ENCODE assay signal across 8 mouse cellular contexts in genomic region chr11:98327136-98328030, GRCm38 (mm10). TPM values are rescaled to one million over a fixed set of nuclear protein-coding genes. Genes with fewer than 3 reads are reported as not detected.
A peak's percentile ranks its signal among the peaks of the same experiment; 100 is the strongest.
DNase-seq lines count a peak whose midpoint lies in the region; ATAC-seq and TF ChIP-seq lines count a peak whose summit lies in the region.

No protein-coding gene starts in this region.

- H3K9me3 ChIP-seq in heart, embryonic 13.5 days = no peaks in the 10 kb centered on the region; the same call in 1 of the 2 replicates
- peaks cover 21% of the 10 kb centered on the region for H3K9me3 ChIP-seq in G1E (replicated peaks)
- no peaks in the 10 kb centered on the region for H3K9me3 ChIP-seq in forebrain, embryonic 10.5 days
- H3K9me3 ChIP-seq in limb, embryonic 15.5 days = no peaks in the 10 kb centered on the region

- no peak overlapping the region for H3K9ac ChIP-seq in heart, embryonic 13.5 days
- H3K9ac ChIP-seq in limb, embryonic 15.5 days = no peak overlapping the region

- peaks cover 100% of the 10 kb centered on the region for H3K27me3 ChIP-seq in heart, embryonic 13.5 days (replicated peaks)
- H3K27me3 ChIP-seq in G1E (ENCODE audit: insufficient read depth, low read length) = peaks cover 56% of the 10 kb centered on the region
- peaks cover 100% of the 10 kb centered on the region for H3K27me3 ChIP-seq in forebrain, embryonic 10.5 days (ENCODE audit: poor library complexity, severe bottlenecking)
- peaks cover 100% of the 10 kb centered on the region for H3K27me3 ChIP-seq in limb, embryonic 15.5 days

- no peak for ATAC-seq in heart, embryonic 13.5 days (ENCODE audit: extremely low read depth, insufficient number of reproducible peaks, low FRiP score, low TSS enrichment)
- no peak for ATAC-seq in G1E (ENCODE audit: extremely low read depth, insufficient number of reproducible peaks, low FRiP score, poor library complexity, severe bottlenecking)
- no peak for ATAC-seq in limb, embryonic 15.5 days (ENCODE audit: insufficient number of reproducible peaks, low FRiP score, low TSS enrichment, low read depth)

- H3K4me2 ChIP-seq in heart, embryonic 13.5 days = peak overlapping the region; percentile 64
- H3K4me2 ChIP-seq in limb, embryonic 15.5 days = peak overlapping the region; percentile 36

- H3K4me1 ChIP-seq in heart, embryonic 13.5 days = peaks cover 21% of the 10 kb centered on the region
- no peaks in the 10 kb centered on the region for H3K4me1 ChIP-seq in G1E (ENCODE audit: insufficient read depth, low read depth, low read length)
- H3K4me1 ChIP-seq in forebrain, embryonic 10.5 days = peaks cover 23% of the 10 kb centered on the region
- H3K4me1 ChIP-seq in limb, embryonic 15.5 days = peaks cover 23% of the 10 kb centered on the region

- H3K36me3 ChIP-seq in heart, embryonic 13.5 days = no peaks in the 10 kb centered on the region
- no peaks in the 10 kb centered on the region for H3K36me3 ChIP-seq in G1E (replicated peaks)
- no peaks in the 10 kb centered on the region for H3K36me3 ChIP-seq in forebrain, embryonic 10.5 days (replicated peaks)
- H3K36me3 ChIP-seq in limb, embryonic 15.5 days = no peaks in the 10 kb centered on the region

- under 1% methylated on average over 97 of the region's 97 CpGs for WGBS in heart, embryonic 13.5 days
- under 1% methylated on average over 97 of the region's 97 CpGs for WGBS in forebrain, embryonic 10.5 days
- WGBS in limb, embryonic 15.5 days = under 1% methylated on average over 97 of the region's 97 CpGs

- TF ChIP-seq CTCF in G1E (IDR thresholded peaks at IDR 0.05; ENCODE audit: low read depth, low read length) = no peak

- DNase-seq in heart, adult 8-10 months (ENCODE audit: low spot score) = no peak
- no peak for DNase-seq in G1E (ENCODE audit: low spot score)
- DNase-seq in forebrain, embryonic 10.5 days (ENCODE audit: extremely low spot score, low spot score) = peak; percentile 46
- no peak for DNase-seq in c-Kit-positive CD71-positive TER-119-positive erythroid progenitor cells, embryonic 14.5 days (ENCODE audit: low spot score)
- no peak for DNase-seq in urinary bladder, adult 2 months (ENCODE audit: low spot score)
- DNase-seq in adrenal gland, adult 18-20 months (ENCODE audit: low spot score in 2 of 2) = no peak

- H3K27ac ChIP-seq in heart, embryonic 13.5 days (replicated peaks) = no peak overlapping the region
- H3K27ac ChIP-seq in forebrain, embryonic 10.5 days = no peak overlapping the region
- H3K27ac ChIP-seq in limb, embryonic 15.5 days = no peak overlapping the region

- peak overlapping the region; percentile 44 for H3K4me3 ChIP-seq in heart, embryonic 13.5 days
- H3K4me3 ChIP-seq in G1E (ENCODE audit: low read depth, low read length) = peak overlapping the region; percentile 23; the same call in 1 of the 2 replicates
- peak overlapping the region; percentile 44 for H3K4me3 ChIP-seq in forebrain, embryonic 10.5 days
- peak overlapping the region; percentile 20 for H3K4me3 ChIP-seq in limb, embryonic 15.5 days

RNA-seq across cellular contexts. Expression of gene Neurod2, which starts 2.1 kb away (rescaled TPM):
- 0.04 TPM in 1 of 2 replicates, not detected in the other for polyA plus RNA-seq in heart, embryonic 13.5 days (2015; fragmentation: Nextera tagmentation; extraction: Ambion mirVana)
- total RNA-seq in heart, adult 8-10 months (2022) = not detected
- not detected in 2 replicates for total RNA-seq in G1E (2014; fragmentation: Nextera tagmentation)
- 0.05 and 0.06 TPM in 2 replicates for total RNA-seq in G1E (2017)
- polyA plus RNA-seq in G1E (2012) = not detected in 2 replicates
- polyA plus RNA-seq in forebrain, embryonic 10.5 days (2016; fragmentation: Nextera tagmentation; extraction: Ambion mirVana) = 0.14 TPM in 1 of 2 replicates, not detected in the other
- polyA plus RNA-seq in limb, embryonic 15.5 days (2015; fragmentation: Nextera tagmentation; extraction: Ambion mirVana) = not detected in 2 replicates
- polyA plus RNA-seq in urinary bladder, adult 2 months (2012; rRNA removed) = not detected in 2 replicates
- not detected for total RNA-seq in adrenal gland, adult 18-20 months (2021)

RNA-seq across cellular contexts. Expression of gene Ppp1r1b, which starts 20.8 kb away (rescaled TPM):
- polyA plus RNA-seq in heart, embryonic 13.5 days (2015; fragmentation: Nextera tagmentation; extraction: Ambion mirVana) = 40.5 and 51.7 TPM in 2 replicates
- total RNA-seq in heart, adult 8-10 months (2022) = 10 to 100 TPM in 2 of 4 experiments, 1 to 10 TPM in 2; 4.0 to 11.3 (median 7.1) TPM
- total RNA-seq in G1E (2014; fragmentation: Nextera tagmentation) (not detected in 2 replicates), G1E (2017) (not detected in 2 replicates)
- polyA plus RNA-seq in G1E (2012) = not detected in 2 replicates
- polyA plus RNA-seq in forebrain, embryonic 10.5 days (2016; fragmentation: Nextera tagmentation; extraction: Ambion mirVana) = 0.23 and 0.41 TPM in 2 replicates
- polyA plus RNA-seq in limb, embryonic 15.5 days (2015; fragmentation: Nextera tagmentation; extraction: Ambion mirVana) = 3.7 and 4.3 TPM in 2 replicates
- 0.07 and 0.15 TPM in 2 replicates for polyA plus RNA-seq in urinary bladder, adult 2 months (2012; rRNA removed)
- total RNA-seq in adrenal gland, adult 18-20 months (2021) = under 1 TPM; 0.27 to 0.32 TPM

RNA-seq across cellular contexts. Expression of gene Stard3, which starts 30.8 kb away (rescaled TPM):
- 37.2 and 43.4 TPM in 2 replicates for polyA plus RNA-seq in heart, embryonic 13.5 days (2015; fragmentation: Nextera tagmentation; extraction: Ambion mirVana)
- total RNA-seq in heart, adult 8-10 months (2022) = 10 to 100 TPM; 17.2 to 28.8 (median 23.7) TPM
- total RNA-seq in G1E (2014; fragmentation: Nextera tagmentation) = 10.9 and 14.3 TPM in 2 replicates
- total RNA-seq in G1E (2017) = 18.5 and 20.0 TPM in 2 replicates
- 22.9 and 28.4 TPM in 2 replicates for polyA plus RNA-seq in G1E (2012)
- polyA plus RNA-seq in forebrain, embryonic 10.5 days (2016; fragmentation: Nextera tagmentation; extraction: Ambion mirVana) = 39.8 and 41.0 TPM in 2 replicates
- polyA plus RNA-seq in limb, embryonic 15.5 days (2015; fragmentation: Nextera tagmentation; extraction: Ambion mirVana) = 36.6 and 40.1 TPM in 2 replicates
- 34.8 and 45.8 TPM in 2 replicates for polyA plus RNA-seq in urinary bladder, adult 2 months (2012; rRNA removed)
- total RNA-seq in adrenal gland, adult 18-20 months (2021) = 10 to 100 TPM; 23.4 to 24.4 TPM

RNA-seq across cellular contexts. Expression of gene Tcap, which starts 56.2 kb away (rescaled TPM):
- 159 and 184 TPM in 2 replicates for polyA plus RNA-seq in heart, embryonic 13.5 days (2015; fragmentation: Nextera tagmentation; extraction: Ambion mirVana)
- total RNA-seq in heart, adult 8-10 months (2022) = 1,000 to 10,000 TPM; 2,176 to 4,520 (median 3,450) TPM
- total RNA-seq in G1E (2014; fragmentation: Nextera tagmentation) = not detected in 2 replicates
- 0.23 TPM in 1 of 2 replicates, not detected in the other for total RNA-seq in G1E (2017)
- 0.13 TPM in 1 of 2 replicates, not detected in the other for polyA plus RNA-seq in G1E (2012)
- 0.15 TPM in 1 of 2 replicates, not detected in the other for polyA plus RNA-seq in forebrain, embryonic 10.5 days (2016; fragmentation: Nextera tagmentation; extraction: Ambion mirVana)
- polyA plus RNA-seq in limb, embryonic 15.5 days (2015; fragmentation: Nextera tagmentation; extraction: Ambion mirVana) = 18.1 and 45.8 TPM in 2 replicates
- 7.0 and 9.0 TPM in 2 replicates for polyA plus RNA-seq in urinary bladder, adult 2 months (2012; rRNA removed)
- 1 to 10 TPM in 1 of 2 experiments, not detected in 1; 3.5 TPM for total RNA-seq in adrenal gland, adult 18-20 months (2021)

RNA-seq across cellular contexts. Expression of gene Pnmt, which starts 58.9 kb away (rescaled TPM):
- 1.3 and 1.5 TPM in 2 replicates for polyA plus RNA-seq in heart, embryonic 13.5 days (2015; fragmentation: Nextera tagmentation; extraction: Ambion mirVana)
- 1 to 10 TPM in 3 of 4 experiments, not detected in 1; 1.2 to 1.6 (median 1.4) TPM for total RNA-seq in heart, adult 8-10 months (2022)
- total RNA-seq in G1E (2014; fragmentation: Nextera tagmentation) (not detected in 2 replicates), G1E (2017) (0.12 TPM in 1 of 2 replicates, not detected in the other)
- not detected in 2 replicates for polyA plus RNA-seq in G1E (2012)
- not detected in 2 replicates for polyA plus RNA-seq in forebrain, embryonic 10.5 days (2016; fragmentation: Nextera tagmentation; extraction: Ambion mirVana)
- 1.6 TPM in 2 replicates for polyA plus RNA-seq in limb, embryonic 15.5 days (2015; fragmentation: Nextera tagmentation; extraction: Ambion mirVana)
- polyA plus RNA-seq in urinary bladder, adult 2 months (2012; rRNA removed) = 0.10 TPM in 1 of 2 replicates, not detected in the other
- total RNA-seq in adrenal gland, adult 18-20 months (2021) = 100 to 1,000 TPM; 313 to 497 TPM
